Mouse (Mus musculus): Measurements from ENCODE around the gene Ndufs4. TPM values are rescaled to one million over a fixed set of nuclear protein-coding genes. Genes with fewer than 3 reads are reported as not detected.

The Ndufs4 gene
- total RNA-seq, 2 experiments from 2014 or later, result 579 to 605 TPM

Other genes with a start within 250 kb of the Ndufs4 start
- 1 to 10 TPM in 1 of 2 experiments, under 1 TPM in 1; 0.57 to 1.1 TPM for gene Fst, start 70.7 kb upstream of the Ndufs4 start, total RNA-seq (2021)

Measured in heart, postnatal 25 days (tissue).